Mouse (Mus musculus): ENCODE measurements around the gene Cmklr1.

GRCm38 (mm10) chr5:113633037-113633714 lies 17.1 kb downstream of the Cmklr1 start:
- TF ChIP-seq CTCF (IDR thresholded peaks at IDR 0.05; ENCODE audit: borderline replicate concordance, insufficient read depth, low read depth, low read length) (no peak), POLR2A (IDR thresholded peaks at IDR 0.05; ENCODE audit: borderline replicate concordance, insufficient read depth, low read length) (no peak)
